Mouse (Mus musculus): ENCODE data around the gene Sh3pxd2a. TPM values are rescaled to one million over a fixed set of nuclear protein-coding genes. Genes with fewer than 3 reads are reported as not detected.

Sh3pxd2a gene
- polyA plus RNA-seq, 1 experiment from 2014 or later: 1.8 TPM

DNA sequence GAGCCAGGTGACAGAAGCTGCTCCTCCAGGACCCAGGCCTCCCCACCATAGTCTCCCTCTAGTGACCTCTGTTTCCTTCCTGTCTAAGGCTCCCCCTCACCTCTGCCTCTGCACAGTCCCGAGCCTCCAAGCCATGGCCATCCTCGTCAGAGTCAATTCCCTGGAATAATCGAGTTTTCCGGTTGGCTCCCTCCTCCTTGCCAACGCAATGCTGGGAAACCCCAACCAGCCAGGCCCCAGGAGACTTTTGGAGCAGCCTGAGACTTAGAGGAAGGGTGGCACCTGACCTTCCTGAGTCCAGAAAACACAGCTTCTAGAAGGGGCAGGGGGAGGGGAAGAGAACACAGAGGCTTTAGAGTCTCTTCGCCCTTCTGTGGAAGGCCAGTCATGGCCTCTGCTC lies 213.3 kb downstream of the Sh3pxd2a start:
- no peak overlapping the region for H3K27ac ChIP-seq (ENCODE audit: low read depth, low read length)
- no peak overlapping the region for H3K4me2 ChIP-seq (ENCODE audit: low read length)
- WGBS: 35% methylated on average over 6 of the region's 6 CpGs
- ATAC-seq: no peak
- H3K36me3 ChIP-seq (ENCODE audit: control insufficient read depth, insufficient read depth, low read length): no peaks in the 10 kb centered on the region
- H3K9ac ChIP-seq (ENCODE audit: low read depth, low read length): no peak overlapping the region
- H3K4me1 ChIP-seq (ENCODE audit: control insufficient read depth, insufficient read depth, low read depth, low read length): peaks cover 7% of the 10 kb centered on the region
- no peak overlapping the region for H3K4me3 ChIP-seq (ENCODE audit: low read length)
- H3K9me3 ChIP-seq (ENCODE audit: control insufficient read depth, low read length): no peaks in the 10 kb centered on the region
- peaks cover 18% of the 10 kb centered on the region for H3K27me3 ChIP-seq (replicated peaks; ENCODE audit: control insufficient read depth, insufficient read depth, low read length)

DNA sequence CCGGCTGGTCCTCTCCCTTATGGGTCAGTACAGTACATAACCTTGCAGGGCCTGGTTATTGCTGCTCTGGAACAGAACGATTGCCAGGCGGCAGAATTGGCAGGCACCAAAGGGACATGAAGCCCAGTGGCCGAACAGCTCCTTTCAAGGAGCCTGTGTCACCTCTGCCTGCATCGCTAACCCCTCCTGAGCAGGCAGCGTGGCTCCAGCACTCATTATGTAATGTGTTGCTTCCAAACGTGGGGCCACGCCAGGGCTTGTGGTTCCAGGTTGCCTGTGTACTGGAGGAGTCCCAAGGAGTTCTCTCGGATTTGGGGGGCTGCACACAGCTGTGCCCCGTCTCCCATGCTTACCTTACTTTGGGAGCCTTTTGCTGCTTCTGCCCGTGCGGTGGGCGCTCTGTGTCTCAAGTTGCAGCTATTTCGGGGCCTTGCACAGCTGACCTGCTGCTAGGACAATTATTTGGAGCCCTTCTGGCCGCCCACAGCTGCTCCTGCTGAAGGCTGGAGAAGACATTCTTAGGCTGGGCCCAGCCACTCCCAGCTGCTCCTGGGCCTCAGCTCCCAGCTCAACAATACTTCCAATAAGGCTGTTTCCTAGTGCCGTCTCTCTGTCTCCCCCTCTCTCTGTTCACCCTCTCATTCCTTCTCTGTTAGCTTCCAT lies 215.2 kb downstream of the Sh3pxd2a start:
- 68% methylated on average over 16 of the region's 16 CpGs for WGBS
- no peak for ATAC-seq
- no peak overlapping the region for H3K9ac ChIP-seq (ENCODE audit: low read depth, low read length)

DNA sequence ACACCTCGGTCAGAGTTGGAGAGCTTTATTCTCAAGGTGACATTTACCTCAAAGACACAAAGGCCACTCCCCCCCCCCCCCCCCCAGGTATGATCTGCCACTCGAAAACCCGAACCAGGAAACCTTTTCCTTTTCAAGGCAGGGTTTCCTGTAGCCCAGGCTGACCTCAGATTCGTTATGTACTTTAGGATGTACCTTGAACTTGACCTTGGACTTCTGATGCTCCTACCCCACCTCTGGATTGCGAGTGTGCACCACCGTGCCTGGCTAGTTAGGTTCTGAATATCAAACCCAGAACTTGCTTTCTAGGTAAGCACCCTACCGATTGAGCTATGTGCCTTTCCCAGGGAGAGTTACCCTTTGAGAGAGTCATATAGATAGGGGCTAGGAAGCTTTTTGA lies 215.9 kb downstream of the Sh3pxd2a start:
- 81% methylated on average over 7 of the region's 7 CpGs for WGBS
- no peak for ATAC-seq
- no peaks in the 10 kb centered on the region for H3K36me3 ChIP-seq (ENCODE audit: control insufficient read depth, insufficient read depth, low read length)

More for the DNA sequence above, 215.2 kb downstream of the Sh3pxd2a start:
- Histone ChIP-seq H3K27ac (ENCODE audit: low read depth, low read length) (no peak overlapping the region), H3K36me3 (ENCODE audit: control insufficient read depth, insufficient read depth, low read length) (no peaks in the 10 kb centered on the region), H3K9me3 (ENCODE audit: control insufficient read depth, low read length) (no peaks in the 10 kb centered on the region), H3K4me1 (ENCODE audit: control insufficient read depth, insufficient read depth, low read depth, low read length) (peaks cover 7% of the 10 kb centered on the region), H3K4me2 (ENCODE audit: low read length) (no peak overlapping the region), H3K27me3 (replicated peaks; ENCODE audit: control insufficient read depth, insufficient read depth, low read length) (peaks cover 17% of the 10 kb centered on the region), H3K4me3 (ENCODE audit: low read length) (no peak overlapping the region)

DNA sequence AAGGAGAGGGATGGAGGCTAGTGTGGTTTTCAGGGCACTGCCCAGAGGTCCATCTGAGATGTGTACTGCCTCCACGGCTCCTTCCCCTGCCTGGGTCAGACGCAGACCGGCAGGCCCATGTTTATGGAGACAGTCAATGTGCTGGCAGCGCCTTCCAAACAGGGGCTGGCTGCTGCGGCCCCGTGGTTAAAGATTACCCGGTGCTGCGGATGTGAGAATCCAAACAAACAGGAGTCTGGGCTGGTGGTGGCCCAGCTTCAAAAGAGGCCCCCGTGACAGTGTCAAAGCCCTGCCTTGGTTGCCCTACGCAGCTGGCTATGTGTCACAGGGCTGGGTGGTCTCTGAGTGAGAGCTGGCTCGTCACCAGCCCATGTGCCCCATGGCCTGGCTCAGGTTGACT lies 216.4 kb downstream of the Sh3pxd2a start:
- Histone ChIP-seq H3K4me1 (ENCODE audit: control insufficient read depth, insufficient read depth, low read depth, low read length) (no peaks in the 10 kb centered on the region), H3K9ac (ENCODE audit: low read depth, low read length) (no peak overlapping the region), H3K27ac (ENCODE audit: low read depth, low read length) (no peak overlapping the region), H3K4me3 (ENCODE audit: low read length) (no peak overlapping the region), H3K9me3 (ENCODE audit: control insufficient read depth, low read length) (no peaks in the 10 kb centered on the region), H3K4me2 (ENCODE audit: low read length) (no peak overlapping the region), H3K36me3 (ENCODE audit: control insufficient read depth, insufficient read depth, low read length) (no peaks in the 10 kb centered on the region), H3K27me3 (replicated peaks; ENCODE audit: control insufficient read depth, insufficient read depth, low read length) (peaks cover 9% of the 10 kb centered on the region)
- ATAC-seq: no peak
- 54% methylated on average over 11 of the region's 11 CpGs for WGBS

More for the DNA sequence above, 215.9 kb downstream of the Sh3pxd2a start:
- H3K4me1 ChIP-seq (ENCODE audit: control insufficient read depth, insufficient read depth, low read depth, low read length): peaks cover 4% of the 10 kb centered on the region
- peaks cover 10% of the 10 kb centered on the region for H3K27me3 ChIP-seq (replicated peaks; ENCODE audit: control insufficient read depth, insufficient read depth, low read length)
- no peak overlapping the region for H3K4me3 ChIP-seq (ENCODE audit: low read length)
- H3K4me2 ChIP-seq (ENCODE audit: low read length): no peak overlapping the region
- no peak overlapping the region for H3K27ac ChIP-seq (ENCODE audit: low read depth, low read length)
- H3K9ac ChIP-seq (ENCODE audit: low read depth, low read length): no peak overlapping the region
- no peaks in the 10 kb centered on the region for H3K9me3 ChIP-seq (ENCODE audit: control insufficient read depth, low read length)

DNA sequence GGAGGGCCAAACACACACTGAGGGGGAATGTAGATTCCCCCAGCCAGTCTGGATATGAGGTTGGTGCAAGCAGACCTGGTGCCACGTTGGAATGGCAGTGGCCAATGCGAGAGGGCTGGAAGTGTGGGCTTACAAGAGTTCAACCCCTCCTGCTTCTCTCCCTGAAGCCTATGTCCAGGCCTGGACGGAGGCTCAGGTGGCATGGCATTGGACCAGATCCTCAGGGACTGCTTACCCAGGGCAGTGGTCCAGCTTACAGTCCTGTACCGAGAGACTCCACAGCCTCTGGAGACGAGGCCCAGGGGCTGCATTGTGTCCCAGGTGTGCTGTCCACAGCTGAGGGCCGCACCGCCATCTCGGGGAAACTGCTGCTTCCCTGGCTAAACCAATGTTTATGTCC lies 218.7 kb downstream of the Sh3pxd2a start:
- no peak overlapping the region for H3K4me3 ChIP-seq (ENCODE audit: low read length)
- no peak overlapping the region for H3K9ac ChIP-seq (ENCODE audit: low read depth, low read length)
- H3K4me2 ChIP-seq (ENCODE audit: low read length): no peak overlapping the region
- H3K27ac ChIP-seq (ENCODE audit: low read depth, low read length): no peak overlapping the region
- no peaks in the 10 kb centered on the region for H3K9me3 ChIP-seq (ENCODE audit: control insufficient read depth, low read length)
- H3K27me3 ChIP-seq (replicated peaks; ENCODE audit: control insufficient read depth, insufficient read depth, low read length): no peaks in the 10 kb centered on the region
- no peak for ATAC-seq
- no peaks in the 10 kb centered on the region for H3K36me3 ChIP-seq (ENCODE audit: control insufficient read depth, insufficient read depth, low read length)
- H3K4me1 ChIP-seq (ENCODE audit: control insufficient read depth, insufficient read depth, low read depth, low read length): no peaks in the 10 kb centered on the region
- 64% methylated on average over 8 of the region's 8 CpGs for WGBS

DNA sequence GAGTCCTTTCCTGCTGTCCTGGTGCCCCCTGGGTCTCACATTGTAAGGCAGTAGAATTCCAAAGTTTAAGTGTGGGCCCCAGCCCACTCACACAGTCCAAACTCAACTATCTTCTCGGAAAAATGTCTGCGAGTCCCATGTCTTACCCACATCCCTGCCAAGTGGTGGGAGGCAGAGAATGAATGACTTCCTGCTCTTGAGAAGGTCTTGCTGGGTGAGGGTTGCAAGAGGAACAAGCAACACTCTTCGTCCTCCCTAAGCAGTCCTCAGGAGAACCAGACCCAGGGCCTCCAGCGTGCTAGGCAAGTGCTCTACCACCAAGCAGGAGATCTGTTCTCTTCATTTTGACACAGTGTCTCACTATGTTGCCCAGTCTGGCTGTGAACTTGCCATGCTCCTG lies 222.0 kb downstream of the Sh3pxd2a start:
- WGBS: 87% methylated on average over 4 of the region's 4 CpGs
- no peaks in the 10 kb centered on the region for H3K36me3 ChIP-seq (ENCODE audit: control insufficient read depth, insufficient read depth, low read length)
- H3K9me3 ChIP-seq (ENCODE audit: control insufficient read depth, low read length): no peaks in the 10 kb centered on the region
- H3K4me1 ChIP-seq (ENCODE audit: control insufficient read depth, insufficient read depth, low read depth, low read length): no peaks in the 10 kb centered on the region
- H3K4me3 ChIP-seq (ENCODE audit: low read length): no peak overlapping the region
- H3K27me3 ChIP-seq (replicated peaks; ENCODE audit: control insufficient read depth, insufficient read depth, low read length): no peaks in the 10 kb centered on the region
- H3K9ac ChIP-seq (ENCODE audit: low read depth, low read length): no peak overlapping the region
- ATAC-seq: no peak
- H3K4me2 ChIP-seq (ENCODE audit: low read length): no peak overlapping the region
- H3K27ac ChIP-seq (ENCODE audit: low read depth, low read length): no peak overlapping the region

DNA sequence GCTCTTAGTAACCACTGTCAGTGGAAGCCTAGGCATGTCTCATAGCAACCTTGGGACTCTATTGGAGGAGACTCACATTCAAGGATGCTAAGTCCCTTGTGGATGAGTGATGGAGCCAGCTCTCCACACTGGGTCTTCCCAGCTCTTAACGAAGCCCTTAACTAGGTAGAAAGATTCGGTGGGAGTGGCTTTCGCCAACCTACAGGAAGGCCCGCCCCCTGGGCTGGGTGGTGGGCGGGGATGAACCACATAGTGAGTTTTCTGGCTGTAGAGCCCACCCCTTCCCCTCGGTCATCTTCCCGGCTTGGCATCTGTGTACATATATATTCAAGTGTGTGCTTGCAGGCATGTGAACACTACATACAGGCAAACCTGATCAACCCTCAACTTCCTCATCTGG lies 223.2 kb downstream of the Sh3pxd2a start:
- 73% methylated on average over 7 of the region's 7 CpGs for WGBS
- H3K4me3 ChIP-seq (ENCODE audit: low read length): no peak overlapping the region
- H3K4me1 ChIP-seq (ENCODE audit: control insufficient read depth, insufficient read depth, low read depth, low read length): no peaks in the 10 kb centered on the region
- no peaks in the 10 kb centered on the region for H3K9me3 ChIP-seq (ENCODE audit: control insufficient read depth, low read length)
- no peaks in the 10 kb centered on the region for H3K36me3 ChIP-seq (ENCODE audit: control insufficient read depth, insufficient read depth, low read length)
- no peak overlapping the region for H3K4me2 ChIP-seq (ENCODE audit: low read length)
- H3K9ac ChIP-seq (ENCODE audit: low read depth, low read length): no peak overlapping the region
- H3K27me3 ChIP-seq (replicated peaks; ENCODE audit: control insufficient read depth, insufficient read depth, low read length): no peaks in the 10 kb centered on the region
- H3K27ac ChIP-seq (ENCODE audit: low read depth, low read length): no peak overlapping the region
- no peak for ATAC-seq

DNA sequence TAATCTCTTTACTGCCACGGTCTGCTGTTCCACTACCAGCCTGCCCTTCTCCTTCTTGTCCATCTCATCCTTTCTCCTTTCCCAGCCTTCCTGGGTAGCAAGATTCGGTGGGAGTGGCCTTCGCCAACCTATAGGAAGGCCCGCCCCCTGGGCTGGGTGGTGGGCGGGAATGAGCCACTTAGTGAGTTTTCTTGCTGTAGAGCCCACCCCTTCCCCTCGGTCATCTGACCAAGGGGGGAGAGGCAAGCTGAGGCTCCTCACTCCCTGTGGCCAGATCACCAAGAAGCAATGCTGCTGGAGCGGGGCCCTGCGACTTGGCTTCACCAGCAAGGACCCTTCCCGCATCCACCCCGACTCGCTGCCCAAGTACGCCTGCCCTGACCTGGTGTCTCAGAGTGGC lies 224.1 kb downstream of the Sh3pxd2a start:
- H3K27me3 ChIP-seq (replicated peaks; ENCODE audit: control insufficient read depth, insufficient read depth, low read length): no peaks in the 10 kb centered on the region
- H3K4me1 ChIP-seq (ENCODE audit: control insufficient read depth, insufficient read depth, low read depth, low read length): no peaks in the 10 kb centered on the region
- no peaks in the 10 kb centered on the region for H3K36me3 ChIP-seq (ENCODE audit: control insufficient read depth, insufficient read depth, low read length)
- H3K9me3 ChIP-seq (ENCODE audit: control insufficient read depth, low read length): no peaks in the 10 kb centered on the region
- 0 out of 2 replicates have a peak, but pooled peaks have one; percentile 15 for ATAC-seq
- WGBS: 38% methylated on average over 12 of the region's 12 CpGs
- no peak overlapping the region for H3K4me3 ChIP-seq (ENCODE audit: low read length)
- no peak overlapping the region for H3K27ac ChIP-seq (ENCODE audit: low read depth, low read length)
- peak overlapping the region; percentile 6; the same call in 1 of the 2 replicates for H3K4me2 ChIP-seq (ENCODE audit: low read length)
- H3K9ac ChIP-seq (ENCODE audit: low read depth, low read length): no peak overlapping the region

DNA sequence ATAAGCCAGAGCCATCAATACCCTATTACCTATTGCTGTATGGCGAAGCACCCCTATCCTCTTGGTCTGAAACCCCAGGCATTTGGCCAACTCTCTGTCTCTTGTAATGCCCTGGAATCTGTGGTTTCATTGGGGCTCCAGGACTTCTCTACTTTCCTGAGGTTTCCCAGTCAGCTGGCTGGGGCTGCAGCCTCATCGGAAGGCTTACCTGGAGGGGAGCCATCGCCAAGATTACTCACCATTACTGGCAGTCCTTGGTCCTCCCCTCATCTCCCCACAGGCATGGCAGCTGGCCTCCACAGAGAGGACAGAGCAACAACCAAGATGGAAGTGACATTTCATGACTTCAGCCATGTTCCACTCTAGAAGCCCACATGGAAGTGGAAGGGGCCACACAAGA lies 231.1 kb downstream of the Sh3pxd2a start:
- Histone ChIP-seq H3K27me3 (replicated peaks; ENCODE audit: control insufficient read depth, insufficient read depth, low read length) (no peaks in the 10 kb centered on the region), H3K9me3 (ENCODE audit: control insufficient read depth, low read length) (no peaks in the 10 kb centered on the region), H3K4me1 (ENCODE audit: control insufficient read depth, insufficient read depth, low read depth, low read length) (peaks cover 8% of the 10 kb centered on the region), H3K9ac (ENCODE audit: low read depth, low read length) (no peak overlapping the region), H3K4me3 (ENCODE audit: low read length) (no peak overlapping the region), H3K36me3 (ENCODE audit: control insufficient read depth, insufficient read depth, low read length) (no peaks in the 10 kb centered on the region), H3K4me2 (ENCODE audit: low read length) (no peak overlapping the region), H3K27ac (ENCODE audit: low read depth, low read length) (no peak overlapping the region)
- ATAC-seq: no peak
- WGBS: 95% methylated on average over 3 of the region's 3 CpGs

Data from hindbrain, embryonic 16.5 days (tissue).